Mouse (Mus musculus): ENCODE measurements at regions not wholly inside any gene's neighbourhood (a gene's known extent, or its start where the extent isn't known, plus 50 kb on each side); places are given as distances from the start of the nearest gene placed in this dataset.
"Not testable (repeated sequence)": the region's sequence is repeated elsewhere in the genome, so short reads cannot be mapped to it uniquely, and the experiment has no call there.

DNA sequence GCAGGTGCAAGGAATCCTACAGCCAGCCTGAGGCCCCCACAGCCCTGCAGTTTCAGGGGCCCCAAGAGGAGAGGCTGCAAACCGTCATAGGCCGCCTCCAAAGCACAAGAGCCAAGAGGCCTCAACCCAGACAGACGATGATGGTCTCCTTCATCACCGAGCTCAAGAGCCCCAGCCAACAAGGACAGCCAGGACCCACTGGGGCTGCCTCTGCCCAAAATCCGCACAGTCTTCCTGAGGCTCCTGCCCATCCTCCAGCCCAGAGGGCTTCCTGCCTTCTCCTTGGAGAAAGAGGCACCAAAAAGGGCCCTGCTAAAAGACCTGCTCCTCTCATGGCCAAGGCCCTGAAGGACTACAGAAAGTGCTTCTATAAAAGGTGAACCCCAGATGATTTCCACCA is 112.3 kb downstream of the Nus1 start:
- ATAC-seq; H3K4me1 ChIP-seq (ENCODE audit: control insufficient read depth, insufficient read depth, low read depth, low read length); H3K4me2 ChIP-seq (ENCODE audit: low read length); H3K9me3 ChIP-seq (ENCODE audit: control insufficient read depth, low read length); H3K4me3 ChIP-seq (ENCODE audit: low read length); H3K36me3 ChIP-seq (ENCODE audit: control insufficient read depth, insufficient read depth, low read length); H3K27me3 ChIP-seq (replicated peaks; ENCODE audit: control insufficient read depth, insufficient read depth, low read length); H3K27ac ChIP-seq (ENCODE audit: low read depth, low read length); H3K9ac ChIP-seq (ENCODE audit: low read depth, low read length): not testable (repeated sequence)
- 94% methylated on average over 2 of the region's 5 CpGs for WGBS

GRCm38 (mm10) chr10:52530846-52531245 is 113.5 kb downstream of the Nus1 start:
- ATAC-seq, result 0 out of 2 replicates have a peak, but pooled peaks have one; percentile 50
- Histone ChIP-seq H3K9me3 (ENCODE audit: control insufficient read depth, low read length) (no peaks in the 10 kb centered on the region), H3K9ac (ENCODE audit: low read depth, low read length) (no peak overlapping the region), H3K27ac (ENCODE audit: low read depth, low read length) (no peak overlapping the region), H3K4me3 (ENCODE audit: low read length) (no peak overlapping the region), H3K27me3 (replicated peaks; ENCODE audit: control insufficient read depth, insufficient read depth, low read length) (no peaks in the 10 kb centered on the region), H3K4me2 (ENCODE audit: low read length) (no peak overlapping the region), H3K36me3 (ENCODE audit: control insufficient read depth, insufficient read depth, low read length) (no peaks in the 10 kb centered on the region), H3K4me1 (ENCODE audit: control insufficient read depth, insufficient read depth, low read depth, low read length) (no peaks in the 10 kb centered on the region)
- 57% methylated on average over 3 of the region's 3 CpGs for WGBS

GRCm38 (mm10) chr10:52533278-52533892 is 116.0 kb downstream of the Nus1 start:
- no peak overlapping the region for H3K9ac ChIP-seq (ENCODE audit: low read depth, low read length)
- H3K4me2 ChIP-seq (ENCODE audit: low read length), result no peak overlapping the region
- no peak for ATAC-seq
- no peak overlapping the region for H3K27ac ChIP-seq (ENCODE audit: low read depth, low read length)
- no peaks in the 10 kb centered on the region for H3K9me3 ChIP-seq (ENCODE audit: control insufficient read depth, low read length)
- H3K27me3 ChIP-seq (replicated peaks; ENCODE audit: control insufficient read depth, insufficient read depth, low read length), result no peaks in the 10 kb centered on the region
- no peaks in the 10 kb centered on the region for H3K36me3 ChIP-seq (ENCODE audit: control insufficient read depth, insufficient read depth, low read length)
- H3K4me1 ChIP-seq (ENCODE audit: control insufficient read depth, insufficient read depth, low read depth, low read length), result no peaks in the 10 kb centered on the region
- no peak overlapping the region for H3K4me3 ChIP-seq (ENCODE audit: low read length)
- WGBS, result 13% methylated on average over 2 of the region's 2 CpGs

DNA sequence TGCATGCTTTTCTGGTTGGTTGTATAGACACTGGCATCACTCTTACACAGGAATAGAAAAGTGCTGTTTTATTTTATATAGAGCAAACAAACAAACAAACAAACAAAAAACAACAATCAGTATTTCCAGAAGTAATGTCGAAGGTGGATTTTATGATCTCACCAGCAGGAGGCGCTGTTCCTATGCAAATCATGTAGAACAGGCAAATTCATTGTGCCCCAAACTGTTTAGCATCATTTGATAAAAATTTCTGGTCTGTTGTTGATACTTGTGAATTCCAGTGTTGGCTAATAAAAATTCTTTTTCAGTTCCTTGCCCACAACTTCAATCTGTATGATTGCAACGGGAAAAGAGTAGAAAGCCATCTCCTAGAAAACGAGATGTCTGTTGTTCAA is 116.5 kb downstream of the Nus1 start:
- Histone ChIP-seq H3K36me3 (ENCODE audit: control insufficient read depth, insufficient read depth, low read length) (no peaks in the 10 kb centered on the region), H3K27me3 (replicated peaks; ENCODE audit: control insufficient read depth, insufficient read depth, low read length) (no peaks in the 10 kb centered on the region), H3K4me1 (ENCODE audit: control insufficient read depth, insufficient read depth, low read depth, low read length) (no peaks in the 10 kb centered on the region), H3K9me3 (ENCODE audit: control insufficient read depth, low read length) (no peaks in the 10 kb centered on the region), H3K27ac (ENCODE audit: low read depth, low read length) (no peak overlapping the region), H3K9ac (ENCODE audit: low read depth, low read length) (no peak overlapping the region), H3K4me2 (ENCODE audit: low read length) (no peak overlapping the region), H3K4me3 (ENCODE audit: low read length) (no peak overlapping the region)
- no peak for ATAC-seq
- 51% methylated on average over 4 of the region's 4 CpGs for WGBS

- WGBS, result 87% methylated on average over 28 of the region's 28 CpGs
- Histone ChIP-seq H3K4me1 (ENCODE audit: control insufficient read depth, insufficient read depth, low read depth, low read length) (no peaks in the 10 kb centered on the region), H3K4me3 (ENCODE audit: low read length) (no peak overlapping the region), H3K27ac (ENCODE audit: low read depth, low read length) (no peak overlapping the region), H3K9ac (ENCODE audit: low read depth, low read length) (no peak overlapping the region), H3K4me2 (ENCODE audit: low read length) (no peak overlapping the region), H3K27me3 (replicated peaks; ENCODE audit: control insufficient read depth, insufficient read depth, low read length) (no peaks in the 10 kb centered on the region), H3K9me3 (ENCODE audit: control insufficient read depth, low read length) (no peaks in the 10 kb centered on the region), H3K36me3 (ENCODE audit: control insufficient read depth, insufficient read depth, low read length) (no peaks in the 10 kb centered on the region)
- ATAC-seq, result no peak
Observed at GRCm38 (mm10) chr10:52545566-52545965, 128.2 kb downstream of the Nus1 start.

DNA sequence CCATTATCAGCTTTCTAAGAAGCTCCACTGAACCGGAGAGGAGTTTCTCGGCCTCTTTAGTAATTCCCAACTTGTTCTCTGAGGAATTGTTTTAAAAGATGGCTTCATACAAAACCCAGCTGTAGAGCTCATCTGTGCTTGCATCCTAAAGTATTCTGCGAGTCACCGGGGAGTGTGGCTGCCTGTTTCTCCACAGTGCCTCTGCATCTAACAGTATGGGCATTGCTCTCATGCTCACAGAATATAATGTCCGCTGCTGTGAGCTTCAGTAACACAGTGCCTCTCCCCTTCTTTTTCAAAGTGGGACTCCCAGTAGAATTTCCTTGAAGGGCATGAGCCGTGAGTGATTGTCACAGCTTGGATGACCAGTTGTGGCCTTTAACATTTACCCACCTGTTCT is 113.0 kb upstream of the Slc35f1 start:
- no peak overlapping the region for H3K4me2 ChIP-seq (ENCODE audit: low read length)
- H3K9me3 ChIP-seq (ENCODE audit: control insufficient read depth, low read length), result no peaks in the 10 kb centered on the region
- no peak overlapping the region for H3K27ac ChIP-seq (ENCODE audit: low read depth, low read length)
- H3K4me3 ChIP-seq (ENCODE audit: low read length), result no peak overlapping the region
- H3K27me3 ChIP-seq (replicated peaks; ENCODE audit: control insufficient read depth, insufficient read depth, low read length), result no peaks in the 10 kb centered on the region
- H3K36me3 ChIP-seq (ENCODE audit: control insufficient read depth, insufficient read depth, low read length), result no peaks in the 10 kb centered on the region
- peak; percentile 64; the same call in 1 of the 2 replicates for ATAC-seq
- H3K9ac ChIP-seq (ENCODE audit: low read depth, low read length), result no peak overlapping the region
- H3K4me1 ChIP-seq (ENCODE audit: control insufficient read depth, insufficient read depth, low read depth, low read length), result no peaks in the 10 kb centered on the region; the same call in 1 of the 2 replicates
- 35% methylated on average over 6 of the region's 6 CpGs for WGBS

DNA sequence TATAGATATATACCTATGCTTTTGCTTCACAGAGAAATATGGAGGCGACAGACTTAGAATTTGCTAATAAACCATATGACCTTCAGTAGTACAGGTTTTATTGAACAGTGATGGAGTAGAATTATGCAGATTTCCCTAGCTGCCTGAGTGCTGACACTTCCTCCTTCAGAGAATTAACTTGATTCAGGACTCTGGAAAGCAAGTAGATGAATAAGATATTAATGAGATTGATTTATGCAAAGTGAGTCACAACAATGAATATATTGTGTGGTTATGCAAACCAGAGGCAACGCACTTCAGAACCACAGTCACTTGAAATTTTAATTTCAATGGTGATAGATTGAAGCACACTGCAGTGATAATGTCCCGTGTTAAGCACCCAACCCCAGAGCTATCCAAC is 112.5 kb upstream of the Slc35f1 start:
- WGBS, result 35% methylated on average over 3 of the region's 3 CpGs
- H3K4me3 ChIP-seq (ENCODE audit: low read length), result no peak overlapping the region
- no peak overlapping the region for H3K4me2 ChIP-seq (ENCODE audit: low read length)
- H3K27me3 ChIP-seq (replicated peaks; ENCODE audit: control insufficient read depth, insufficient read depth, low read length), result no peaks in the 10 kb centered on the region
- H3K27ac ChIP-seq (ENCODE audit: low read depth, low read length), result no peak overlapping the region
- no peaks in the 10 kb centered on the region for H3K36me3 ChIP-seq (ENCODE audit: control insufficient read depth, insufficient read depth, low read length)
- no peaks in the 10 kb centered on the region for H3K9me3 ChIP-seq (ENCODE audit: control insufficient read depth, low read length)
- 0 out of 2 replicates have a peak, but pooled peaks have one; percentile 34 for ATAC-seq
- no peaks in the 10 kb centered on the region; the same call in 1 of the 2 replicates for H3K4me1 ChIP-seq (ENCODE audit: control insufficient read depth, insufficient read depth, low read depth, low read length)
- no peak overlapping the region for H3K9ac ChIP-seq (ENCODE audit: low read depth, low read length)

DNA sequence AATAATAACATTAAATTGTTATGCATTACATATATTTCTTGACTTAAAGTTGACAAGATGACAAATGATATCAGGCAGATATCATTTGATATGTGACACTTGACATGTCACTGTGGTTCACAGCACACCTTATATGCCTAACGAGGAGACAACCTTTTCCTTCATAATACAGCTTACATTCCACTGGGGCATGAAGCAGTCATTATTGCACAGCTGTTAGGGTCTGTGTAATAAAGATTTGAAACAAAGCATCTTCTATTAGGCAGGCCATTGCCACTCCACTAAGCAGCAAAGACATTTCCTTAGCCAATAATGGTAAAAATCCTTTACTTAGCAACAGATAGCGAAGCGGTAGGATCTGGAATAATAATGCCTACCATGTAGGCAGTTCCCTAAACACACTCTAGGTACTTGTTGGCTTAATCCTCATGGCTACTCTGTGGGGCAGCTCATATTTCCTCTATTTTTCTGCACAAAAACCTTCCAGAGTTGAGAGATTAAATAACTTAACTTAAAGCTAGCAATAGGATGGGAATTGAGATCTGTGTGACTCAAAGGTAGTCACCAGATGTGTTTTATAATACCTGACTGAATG is 112.0 kb upstream of the Slc35f1 start:
- H3K36me3 ChIP-seq (ENCODE audit: control insufficient read depth, insufficient read depth, low read length), result no peaks in the 10 kb centered on the region
- H3K4me1 ChIP-seq (ENCODE audit: control insufficient read depth, insufficient read depth, low read depth, low read length), result no peaks in the 10 kb centered on the region; the same call in 1 of the 2 replicates
- no peaks in the 10 kb centered on the region for H3K27me3 ChIP-seq (replicated peaks; ENCODE audit: control insufficient read depth, insufficient read depth, low read length)
- peak; percentile 45; the same call in 1 of the 2 replicates for ATAC-seq
- no peak overlapping the region for H3K9ac ChIP-seq (ENCODE audit: low read depth, low read length)
- no peak overlapping the region for H3K27ac ChIP-seq (ENCODE audit: low read depth, low read length)
- H3K4me3 ChIP-seq (ENCODE audit: low read length), result no peak overlapping the region
- no peak overlapping the region for H3K4me2 ChIP-seq (ENCODE audit: low read length)
- no peaks in the 10 kb centered on the region for H3K9me3 ChIP-seq (ENCODE audit: control insufficient read depth, low read length)
- WGBS, result 54% methylated on average over 3 of the region's 3 CpGs

DNA sequence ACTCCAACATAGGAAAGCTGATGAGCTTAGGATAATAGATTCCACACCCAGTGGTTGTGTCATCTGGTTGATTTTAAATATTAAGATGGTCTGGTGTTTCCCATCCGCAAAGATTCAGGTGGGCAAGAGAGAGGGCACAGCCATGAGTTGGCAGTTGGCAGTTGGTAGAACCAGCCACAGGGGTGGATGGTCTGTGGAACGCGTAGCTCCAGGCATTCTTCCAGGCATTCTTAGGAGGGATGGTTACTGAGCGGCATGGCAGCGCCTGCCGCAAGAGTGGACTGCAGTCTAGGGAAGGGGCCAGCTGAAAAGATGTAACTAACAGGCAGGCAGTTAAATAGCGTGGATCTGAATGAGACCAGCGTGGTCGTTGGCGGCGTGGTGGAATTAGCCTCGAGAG is 96.6 kb upstream of the Slc35f1 start:
- Histone ChIP-seq H3K4me3 (ENCODE audit: low read length) (no peak overlapping the region), H3K9ac (ENCODE audit: low read depth, low read length) (no peak overlapping the region), H3K27ac (ENCODE audit: low read depth, low read length) (no peak overlapping the region), H3K36me3 (ENCODE audit: control insufficient read depth, insufficient read depth, low read length) (no peaks in the 10 kb centered on the region), H3K4me2 (ENCODE audit: low read length) (no peak overlapping the region), H3K4me1 (ENCODE audit: control insufficient read depth, insufficient read depth, low read depth, low read length) (no peaks in the 10 kb centered on the region), H3K27me3 (replicated peaks; ENCODE audit: control insufficient read depth, insufficient read depth, low read length) (no peaks in the 10 kb centered on the region), H3K9me3 (ENCODE audit: control insufficient read depth, low read length) (no peaks in the 10 kb centered on the region)
- WGBS, result 97% methylated on average over 12 of the region's 12 CpGs
- ATAC-seq, result no peak
